8 mouse cellular contexts compared by ENCODE assay signal in genomic region chr2:119337425-119338265, GRCm38 (mm10). TPM values are rescaled to one million over a fixed set of nuclear protein-coding genes. Genes with fewer than 3 reads are reported as not detected.
A peak's percentile ranks its signal among the peaks of the same experiment; 100 is the strongest.
DNase-seq lines count a peak whose midpoint lies in the region; ATAC-seq and TF ChIP-seq lines count a peak whose summit lies in the region.

No protein-coding gene starts in this region.

- TF ChIP-seq EP300 in ES-Bruce4 (IDR thresholded peaks at IDR 0.05; ENCODE audit: insufficient read depth, low read depth, low read length) = no peak

- H3K27ac ChIP-seq in ES-Bruce4 (ENCODE audit: insufficient read depth, low read length) = no peak overlapping the region
- H3K27ac ChIP-seq in forebrain, embryonic 15.5 days (replicated peaks) = peak overlapping the region; percentile 53; the same call in 1 of the 2 replicates
- peak overlapping the region; percentile 76 for H3K27ac ChIP-seq in lung, embryonic 14.5 days (ENCODE audit: low read depth)

- no peaks in the 10 kb centered on the region for H3K9me3 ChIP-seq in ES-Bruce4 (replicated peaks; ENCODE audit: control insufficient read depth, insufficient read depth, low read length, poor library complexity, severe bottlenecking)
- H3K9me3 ChIP-seq in forebrain, embryonic 15.5 days = no peaks in the 10 kb centered on the region
- H3K9me3 ChIP-seq in lung, embryonic 14.5 days (ENCODE audit: low read depth, low read length) = no peaks in the 10 kb centered on the region

- peak overlapping the region; percentile 68 for H3K9ac ChIP-seq in ES-Bruce4 (ENCODE audit: low read depth, poor library complexity, severe bottlenecking)
- peak overlapping the region; percentile 77 for H3K9ac ChIP-seq in forebrain, embryonic 15.5 days (replicated peaks)
- H3K9ac ChIP-seq in lung, embryonic 14.5 days = peak overlapping the region; percentile 59

- peak; percentile 81 for TF ChIP-seq CTCF in ES-Bruce4 (IDR thresholded peaks at IDR 0.05; ENCODE audit: low read depth, low read length)
- TF ChIP-seq CTCF in lung, embryonic 14.5 days (IDR thresholded peaks at IDR 0.05; ENCODE audit: low read depth) = peak; percentile 78

- H3K4me3 ChIP-seq in ES-Bruce4 (ENCODE audit: low read depth, low read length) = peak overlapping the region; percentile 57
- peak overlapping the region; percentile 66 for H3K4me3 ChIP-seq in forebrain, embryonic 15.5 days
- H3K4me3 ChIP-seq in lung, embryonic 14.5 days (ENCODE audit: low read depth, low read length) = peak overlapping the region; percentile 49

- H3K27me3 ChIP-seq in ES-Bruce4 (ENCODE audit: control insufficient read depth, insufficient read depth, low read length, poor library complexity, severe bottlenecking) = no peaks in the 10 kb centered on the region; the same call in 1 of the 2 replicates
- H3K27me3 ChIP-seq in forebrain, embryonic 15.5 days = no peaks in the 10 kb centered on the region
- H3K27me3 ChIP-seq in lung, embryonic 14.5 days (ENCODE audit: insufficient read depth, low read length) = no peaks in the 10 kb centered on the region

- TF ChIP-seq POLR2A in ES-Bruce4 (IDR thresholded peaks at IDR 0.05; ENCODE audit: insufficient read depth, low read length) = no peak

- intact Hi-C loops in heart, postnatal 36 days (cut with DNase I) = loop anchor here (1.0 to 2.0 kb wide), 2 partner anchors 39 to 75 kb away; no protein-coding TSS in a partner anchor

- H3K4me2 ChIP-seq in forebrain, embryonic 15.5 days (replicated peaks) = peak overlapping the region; percentile 79
- peak overlapping the region; percentile 77 for H3K4me2 ChIP-seq in lung, embryonic 14.5 days

- H3K4me1 ChIP-seq in ES-Bruce4 (ENCODE audit: control insufficient read depth, insufficient read depth, low read length) = peaks cover 3% of the 10 kb centered on the region
- peaks cover 9% of the 10 kb centered on the region for H3K4me1 ChIP-seq in forebrain, embryonic 15.5 days
- no peaks in the 10 kb centered on the region for H3K4me1 ChIP-seq in lung, embryonic 14.5 days (ENCODE audit: insufficient read depth)

- H3K36me3 ChIP-seq in ES-Bruce4 (ENCODE audit: control insufficient read depth, insufficient read depth, low read length, poor library complexity, severe bottlenecking) = no peaks in the 10 kb centered on the region
- H3K36me3 ChIP-seq in forebrain, embryonic 15.5 days = no peaks in the 10 kb centered on the region
- H3K36me3 ChIP-seq in lung, embryonic 14.5 days (ENCODE audit: insufficient read depth) = no peaks in the 10 kb centered on the region

- DNase-seq in cerebellum, adult 11-12 months = peak; percentile 86
- peak; percentile 97 for DNase-seq in heart, postnatal 36 days
- DNase-seq in layer of hippocampus, adult 8-10 months (ENCODE audit: low spot score in 2 of 2) = peak; percentile 53 to 76
- peak; percentile 94 for DNase-seq in lung, embryonic 14.5 days
- DNase-seq in testis, postnatal 14 days (ENCODE audit: low spot score) = peak; percentile 80

- ATAC-seq in forebrain, embryonic 15.5 days (replicated peaks) = peak; percentile 79
- peak; percentile 91 for ATAC-seq in lung, embryonic 14.5 days (ENCODE audit: insufficient read depth)
- peak; percentile 80 for ATAC-seq in neutrophil, adult 5-6 weeks (ENCODE audit: extremely low read depth, insufficient number of reproducible peaks, low FRiP score, poor library complexity, severe bottlenecking)

- 8% methylated on average over 59 of the region's 60 CpGs for WGBS in forebrain, embryonic 15.5 days
- 7% methylated on average over 60 of the region's 60 CpGs for WGBS in lung, embryonic 14.5 days

RNA-seq across cellular contexts. Expression of gene Dll4, which starts 12.1 kb away (rescaled TPM):
- polyA plus RNA-seq in ES-Bruce4 (2011; ENCODE audit: insufficient read depth, insufficient read length, low read depth, missing spikeins) = 0.18 TPM in 1 of 2 replicates, not detected in the other
- 4.0 and 4.1 TPM in 2 replicates for polyA plus RNA-seq in forebrain, embryonic 15.5 days (2015; fragmentation: Nextera tagmentation; extraction: Ambion mirVana)
- 10 to 100 TPM; 16.3 to 22.1 TPM for total RNA-seq in heart, postnatal 36 days (2021)
- 1 to 10 TPM; 2.1 to 3.7 (median 3.2) TPM for total RNA-seq in layer of hippocampus, adult 8-10 months (2022)
- polyA plus RNA-seq in lung, embryonic 14.5 days (2014; fragmentation: Nextera tagmentation; extraction: Ambion mirVana) = 8.1 and 10.0 TPM in 2 replicates
- total RNA-seq in neutrophil, adult 5-6 weeks (2017) = not detected in 2 replicates

RNA-seq across cellular contexts. Expression of gene Chac1, which starts 13.4 kb away (rescaled TPM):
- 3.6 and 3.8 TPM in 2 replicates for polyA plus RNA-seq in ES-Bruce4 (2011; ENCODE audit: insufficient read depth, insufficient read length, low read depth, missing spikeins)
- polyA plus RNA-seq in forebrain, embryonic 15.5 days (2015; fragmentation: Nextera tagmentation; extraction: Ambion mirVana) = 5.5 and 5.8 TPM in 2 replicates
- total RNA-seq in heart, postnatal 36 days (2021) = 10 to 100 TPM; 11.3 to 12.3 TPM
- total RNA-seq in layer of hippocampus, adult 8-10 months (2022) = 1 to 10 TPM; 5.1 to 6.4 (median 6.4) TPM
- 0.64 and 0.70 TPM in 2 replicates for polyA plus RNA-seq in lung, embryonic 14.5 days (2014; fragmentation: Nextera tagmentation; extraction: Ambion mirVana)
- total RNA-seq in neutrophil, adult 5-6 weeks (2017) = 18.5 and 18.9 TPM in 2 replicates

RNA-seq across cellular contexts. Expression of gene Vps18, which starts 49.1 kb away (rescaled TPM):
- 11.7 and 12.8 TPM in 2 replicates for polyA plus RNA-seq in ES-Bruce4 (2011; ENCODE audit: insufficient read depth, insufficient read length, low read depth, missing spikeins)
- 30.2 and 31.1 TPM in 2 replicates for polyA plus RNA-seq in forebrain, embryonic 15.5 days (2015; fragmentation: Nextera tagmentation; extraction: Ambion mirVana)
- 10 to 100 TPM; 13.5 to 13.9 TPM for total RNA-seq in heart, postnatal 36 days (2021)
- total RNA-seq in layer of hippocampus, adult 8-10 months (2022) = 10 to 100 TPM; 42.9 to 47.2 (median 45.5) TPM
- 15.9 and 17.5 TPM in 2 replicates for polyA plus RNA-seq in lung, embryonic 14.5 days (2014; fragmentation: Nextera tagmentation; extraction: Ambion mirVana)
- 21.4 and 21.6 TPM in 2 replicates for total RNA-seq in neutrophil, adult 5-6 weeks (2017)
